Mouse (Mus musculus) spleen, adult 2 months (tissue): ENCODE measurements at regions not wholly inside any gene's neighbourhood (a gene's known extent, or its start where the extent isn't known, plus 50 kb on each side); places are given as distances from the start of the nearest gene placed in this dataset.

Experiments used
- DNase-seq, 2 experiments: peaks; one replicate each; pipeline versions ENCODE4 v3.0.0 to v3.0.0-alpha.2; 2012 to 2021; ENCODE audit warnings: low spot score in 2 of 2, low read depth in 1 of 2
- H3K27ac ChIP-seq: fragments of 200-500 bp; 2 replicates; pipeline ENCODE4 v1.5.1; 2012; ENCODE audit warnings: low read length, inconsistent platforms; ENCODE audit not compliant: insufficient read depth
- H3K27me3 ChIP-seq: fragments of 200-500 bp; 2 replicates; pipeline ENCODE4 v1.6.1; 2012; ENCODE audit warnings: mild to moderate bottlenecking, moderate library complexity, low read length, inconsistent platforms; ENCODE audit not compliant: control insufficient read depth, insufficient read depth
- H3K36me3 ChIP-seq: fragments of 200-500 bp; 2 replicates; pipeline ENCODE4 v1.6.1; 2012; ENCODE audit warnings: mild to moderate bottlenecking, low read length, inconsistent platforms; ENCODE audit not compliant: control insufficient read depth, insufficient read depth
- H3K4me1 ChIP-seq: fragments of 200-500 bp; 2 replicates; pipeline ENCODE4 v1.6.1; 2011; ENCODE audit warnings: inconsistent platforms; ENCODE audit not compliant: control insufficient read depth, insufficient read depth, insufficient read length
- H3K4me3 ChIP-seq: fragments of 200-500 bp; 2 replicates; pipeline ENCODE4 v1.5.1; 2011; ENCODE audit warnings: mild to moderate bottlenecking, inconsistent platforms; ENCODE audit not compliant: insufficient read depth, insufficient read length; ENCODE audit errors: extremely low read depth
- CTCF ChIP-seq: fragments of 200-500 bp; IDR thresholded peaks from 2 replicates; pipeline ENCODE4 v1.5.1; 2011; ENCODE audit warnings: mild to moderate bottlenecking, inconsistent platforms; ENCODE audit not compliant: insufficient read depth, insufficient read length, insufficient replicate concordance; ENCODE audit errors: extremely low read depth
- POLR2A ChIP-seq: fragments of 200-500 bp; IDR thresholded peaks from 2 replicates; pipeline ENCODE4 v1.6.1; 2011; ENCODE audit warnings: low read depth, low read length, inconsistent platforms
- WGBS: fragments of 180-500 bp; shearing (Covaris S2); methylation state at CpG from one replicate; pipeline ENCODE4 v1.1.7; 2018; 5-methylcytosine and 5-hydroxymethylcytosine counted together

DNA sequence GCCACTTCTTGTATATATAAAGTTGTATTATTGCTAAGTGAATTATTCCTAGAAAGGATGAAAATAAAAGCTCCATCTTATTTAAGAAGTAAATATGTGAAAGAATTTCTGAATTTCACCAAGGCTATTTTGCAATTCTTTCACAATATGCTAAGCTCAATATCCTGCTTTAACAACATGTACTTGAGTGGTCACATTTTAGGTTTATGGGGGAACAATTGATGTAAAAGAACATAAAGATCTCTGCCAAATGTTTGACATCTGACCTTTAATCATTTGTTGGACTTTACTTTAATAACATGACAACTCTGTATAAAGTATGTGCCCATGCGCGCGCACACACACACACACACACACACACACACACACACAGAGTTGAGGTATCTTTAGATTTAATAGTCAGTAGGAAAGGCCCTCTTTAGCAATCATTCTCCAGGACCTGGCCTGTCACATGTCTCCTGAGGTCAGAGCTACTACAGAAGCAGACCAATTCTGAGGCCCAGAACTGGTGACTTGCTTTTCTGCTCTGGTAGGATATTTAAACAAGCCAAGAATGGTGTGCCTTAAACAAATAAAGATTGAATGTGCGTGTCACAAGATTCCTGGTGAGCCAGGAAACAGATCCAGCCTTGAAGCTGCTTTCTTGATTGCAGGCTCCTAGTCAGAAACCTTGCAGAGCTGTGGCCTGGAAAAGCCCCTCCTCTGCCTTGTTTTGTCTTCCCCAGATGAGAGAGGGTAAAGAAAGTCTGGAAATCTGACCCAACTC lies 477.4 kb upstream of the Marcks start:
- H3K4me3 ChIP-seq = no peak overlapping the region
- no peaks in the 10 kb centered on the region for H3K36me3 ChIP-seq
- no peaks in the 10 kb centered on the region for H3K4me1 ChIP-seq
- TF ChIP-seq CTCF (no peak), POLR2A (no peak)
- H3K27me3 ChIP-seq = no peaks in the 10 kb centered on the region
- no peak overlapping the region for H3K27ac ChIP-seq
- no peak for DNase-seq
- 93% methylated on average over 4 of the region's 4 CpGs for WGBS

DNA sequence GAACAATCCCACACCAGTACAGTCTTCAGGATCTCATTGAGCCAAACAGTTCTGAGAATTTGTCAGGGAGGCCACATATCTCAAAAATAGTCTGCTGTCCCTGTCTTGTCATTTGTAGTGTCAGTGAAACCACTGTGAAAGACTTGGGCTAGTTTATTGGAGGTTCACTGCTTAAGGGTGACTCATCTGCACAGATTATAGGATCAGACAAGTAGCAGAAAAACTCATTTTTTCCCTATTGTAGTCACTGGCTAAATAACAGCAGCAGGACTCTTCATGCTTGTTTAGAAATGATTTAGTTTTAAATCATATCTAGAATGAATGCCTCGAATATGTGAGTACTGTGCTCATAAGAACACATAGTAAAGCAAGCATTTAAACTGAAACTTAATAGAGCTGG lies 475.2 kb upstream of the Marcks start:
- no peaks in the 10 kb centered on the region for H3K4me1 ChIP-seq
- no peaks in the 10 kb centered on the region for H3K27me3 ChIP-seq
- DNase-seq = no peak
- 86% methylated on average over 1 of the region's 1 CpGs for WGBS
- no peak for TF ChIP-seq CTCF
- no peak for TF ChIP-seq POLR2A
- H3K27ac ChIP-seq = no peak overlapping the region
- no peak overlapping the region for H3K4me3 ChIP-seq
- no peaks in the 10 kb centered on the region for H3K36me3 ChIP-seq

DNA sequence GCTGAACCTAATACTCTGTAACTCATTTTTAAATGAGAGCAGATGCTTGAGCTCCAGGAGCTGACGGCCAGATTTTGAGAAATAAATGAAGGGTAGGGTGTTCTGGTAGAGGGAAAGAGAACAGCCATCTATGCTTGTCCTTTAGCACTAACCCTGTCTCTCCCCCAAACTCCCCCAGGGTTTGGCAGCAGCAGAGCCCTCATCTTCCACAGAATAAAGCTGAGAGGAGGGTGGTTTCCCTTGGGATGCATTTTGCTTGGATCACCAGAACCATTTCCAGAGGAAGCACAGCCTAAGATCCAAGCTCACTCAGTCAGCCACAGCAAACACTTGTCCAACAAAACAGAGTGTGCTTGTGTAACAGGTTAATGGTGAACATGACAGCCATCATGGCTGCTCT lies 464.8 kb upstream of the Marcks start:
- Histone ChIP-seq H3K27me3 (no peaks in the 10 kb centered on the region), H3K36me3 (no peaks in the 10 kb centered on the region), H3K4me3 (no peak overlapping the region), H3K4me1 (no peaks in the 10 kb centered on the region), H3K27ac (no peak overlapping the region)
- WGBS = 96% methylated on average over 1 of the region's 1 CpGs
- DNase-seq = no peak
- TF ChIP-seq POLR2A (no peak), CTCF (no peak)

DNA sequence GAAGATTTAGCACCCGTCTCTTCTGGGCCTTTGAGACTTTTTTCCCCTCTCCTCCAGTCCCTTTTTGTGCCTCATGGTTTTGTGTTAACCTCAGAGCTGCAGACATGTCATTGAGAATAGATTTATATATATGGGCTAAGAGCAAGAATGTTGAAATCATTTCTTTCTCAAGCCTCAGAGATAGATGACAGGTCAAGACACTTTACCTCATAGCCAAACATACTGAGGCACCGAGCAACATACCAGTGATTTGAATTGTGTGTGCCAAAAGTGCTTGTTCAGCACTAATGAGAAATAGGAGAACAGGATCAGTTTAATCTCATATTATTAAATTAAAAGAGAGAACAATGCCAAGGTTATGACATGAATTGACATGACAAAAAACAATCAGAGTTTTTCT lies 464.2 kb upstream of the Marcks start:
- TF ChIP-seq CTCF = no peak
- TF ChIP-seq POLR2A = no peak
- Histone ChIP-seq H3K27ac (no peak overlapping the region), H3K27me3 (no peaks in the 10 kb centered on the region), H3K4me1 (no peaks in the 10 kb centered on the region), H3K36me3 (no peaks in the 10 kb centered on the region), H3K4me3 (no peak overlapping the region)
- DNase-seq = no peak
- 57% methylated on average over 2 of the region's 2 CpGs for WGBS

DNA sequence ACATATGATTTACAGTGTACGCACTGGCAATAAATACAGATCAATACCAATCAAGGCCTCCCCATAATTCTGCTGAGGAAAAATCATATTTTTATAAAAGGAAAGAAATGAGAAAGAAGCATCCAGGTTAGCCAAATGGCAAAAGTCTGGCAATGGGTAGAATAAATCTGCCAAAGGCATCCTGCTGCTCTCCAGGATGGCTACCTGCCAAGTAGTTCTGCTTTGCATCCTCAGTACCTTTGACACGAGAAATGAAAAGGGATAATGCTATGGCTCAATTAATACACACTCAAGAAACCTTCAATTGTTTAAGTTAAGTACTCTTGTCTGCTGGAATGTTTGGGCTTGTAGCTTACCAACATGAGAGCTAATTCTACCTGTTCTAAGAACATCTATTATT lies 451.2 kb upstream of the Marcks start:
- no peak overlapping the region for H3K27ac ChIP-seq
- H3K4me3 ChIP-seq = no peak overlapping the region
- TF ChIP-seq CTCF = no peak
- TF ChIP-seq POLR2A = no peak
- H3K4me1 ChIP-seq = no peaks in the 10 kb centered on the region
- no peaks in the 10 kb centered on the region for H3K36me3 ChIP-seq
- no peak for DNase-seq
- H3K27me3 ChIP-seq = no peaks in the 10 kb centered on the region
- WGBS = 80% methylated on average over 2 of the region's 2 CpGs

DNA sequence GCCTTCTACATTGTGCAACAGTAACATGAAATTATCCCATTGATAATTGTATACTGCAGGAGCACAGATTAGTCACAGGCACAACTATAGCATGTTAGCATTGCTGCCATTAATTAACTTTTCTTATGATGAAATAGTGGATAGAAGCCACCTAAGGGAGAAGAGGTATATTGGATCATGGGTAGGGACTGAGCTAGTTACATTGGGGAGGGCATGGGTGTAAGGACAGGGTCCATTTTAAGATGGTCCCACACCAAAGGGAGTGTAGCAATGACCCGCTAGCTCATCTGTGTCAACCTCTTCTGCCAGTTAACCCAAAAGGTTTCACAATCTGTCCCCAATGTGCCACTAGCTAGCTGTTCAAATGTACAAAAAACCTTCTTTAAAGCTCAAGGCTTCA lies 450.3 kb upstream of the Marcks start:
- Histone ChIP-seq H3K4me1 (no peaks in the 10 kb centered on the region), H3K4me3 (no peak overlapping the region), H3K36me3 (no peaks in the 10 kb centered on the region), H3K27me3 (no peaks in the 10 kb centered on the region), H3K27ac (no peak overlapping the region)
- 94% methylated on average over 1 of the region's 1 CpGs for WGBS
- TF ChIP-seq CTCF (no peak), POLR2A (no peak)
- no peak for DNase-seq

DNA sequence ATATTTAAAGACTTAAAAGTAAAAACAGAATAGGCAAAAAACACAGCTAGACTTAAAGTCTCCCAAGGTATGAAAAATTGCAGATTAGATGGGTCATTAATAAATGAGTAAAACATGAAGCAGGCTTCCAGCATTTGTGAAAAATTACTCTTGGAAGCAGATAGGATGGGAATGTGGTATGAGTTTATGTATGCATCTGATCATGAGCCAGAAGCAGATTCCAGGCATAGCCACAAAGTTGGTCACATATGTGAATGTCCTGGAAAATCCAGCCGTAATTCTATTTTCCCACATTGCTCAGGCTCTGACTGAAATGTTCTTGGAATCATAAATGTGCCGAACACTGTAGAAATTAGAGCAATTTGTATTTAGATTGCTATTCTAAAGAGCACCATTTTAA lies 432.5 kb upstream of the Marcks start:
- Histone ChIP-seq H3K36me3 (no peaks in the 10 kb centered on the region), H3K27ac (no peak overlapping the region), H3K4me1 (no peaks in the 10 kb centered on the region), H3K27me3 (no peaks in the 10 kb centered on the region), H3K4me3 (no peak overlapping the region)
- DNase-seq = no peak
- TF ChIP-seq POLR2A (no peak), CTCF (no peak)
- 86% methylated on average over 2 of the region's 2 CpGs for WGBS
